Comparison of ENCODE assay signal across 8 mouse cellular contexts in genomic region chr4:40970842-40971701, GRCm38 (mm10). TPM values are rescaled to one million over a fixed set of nuclear protein-coding genes. Genes with fewer than 3 reads are reported as not detected.
DNase-seq lines count a peak whose midpoint lies in the region; ATAC-seq and TF ChIP-seq lines count a peak whose summit lies in the region.

TSS of gene Nfx1 (plus strand) at chr4:40970906.

- no peak for TF ChIP-seq CTCF in layer of hippocampus, adult 2 months (conservative IDR thresholded peaks at IDR 0.05)
- no peak for TF ChIP-seq CTCF in lung, embryonic 14.5 days (IDR thresholded peaks at IDR 0.05; ENCODE audit: low read depth)
- no peak for TF ChIP-seq CTCF in olfactory bulb, adult 2 months (IDR thresholded peaks at IDR 0.05; ENCODE audit: insufficient read depth, low read depth, low read length)
- TF ChIP-seq CTCF in thymus, adult 2 months (IDR thresholded peaks at IDR 0.05; ENCODE audit: borderline replicate concordance, control insufficient read depth, extremely low read depth, insufficient read depth, low read length, poor library complexity), result no peak

- peaks cover 9% of the 10 kb centered on the region; the same call in 1 of the 2 replicates for H3K36me3 ChIP-seq in ES-E14 (ENCODE audit: control insufficient read depth, insufficient read depth, low read length, poor library complexity, severe bottlenecking)
- peaks cover 2% of the 10 kb centered on the region; the same call in 1 of the 2 replicates for H3K36me3 ChIP-seq in forebrain, embryonic 16.5 days (ENCODE audit: control insufficient read depth, insufficient read depth)
- H3K36me3 ChIP-seq in lung, embryonic 14.5 days (ENCODE audit: insufficient read depth), result peaks cover 29% of the 10 kb centered on the region
- H3K36me3 ChIP-seq in thymus, adult 2 months (ENCODE audit: control insufficient read depth, insufficient read depth, low read length), result peaks cover 9% of the 10 kb centered on the region

- H3K9me3 ChIP-seq in ES-E14 (ENCODE audit: control insufficient read depth, insufficient read depth, low read depth, low read length), result no peaks in the 10 kb centered on the region
- no peaks in the 10 kb centered on the region for H3K9me3 ChIP-seq in forebrain, embryonic 16.5 days (ENCODE audit: control insufficient read depth, low read length)
- no peaks in the 10 kb centered on the region for H3K9me3 ChIP-seq in lung, embryonic 14.5 days (ENCODE audit: low read depth, low read length)

- H3K4me2 ChIP-seq in forebrain, embryonic 16.5 days (ENCODE audit: low read length), result peak within 1 kb of the TSS; percentile 81
- H3K4me2 ChIP-seq in lung, embryonic 14.5 days, result peak within 1 kb of the TSS; percentile 77

- peak within 1 kb of the TSS; percentile 65 for H3K27ac ChIP-seq in ES-E14 (ENCODE audit: insufficient read depth, low read depth, low read length, poor library complexity, severe bottlenecking)
- H3K27ac ChIP-seq in forebrain, embryonic 16.5 days (ENCODE audit: low read length), result peak within 1 kb of the TSS; percentile 89
- peak within 1 kb of the TSS; percentile 97 for H3K27ac ChIP-seq in layer of hippocampus, adult 2 months
- peak within 1 kb of the TSS; percentile 96 for H3K27ac ChIP-seq in lung, embryonic 14.5 days (ENCODE audit: low read depth)
- peak within 1 kb of the TSS; percentile 88 for H3K27ac ChIP-seq in olfactory bulb, adult 2 months (ENCODE audit: insufficient read depth, low read depth, low read length)
- peak within 1 kb of the TSS; percentile 47; the same call in 1 of the 2 replicates for H3K27ac ChIP-seq in thymus, adult 2 months (ENCODE audit: control insufficient read depth, insufficient read depth, low read length)

- no peaks in the 10 kb centered on the region for H3K27me3 ChIP-seq in forebrain, embryonic 16.5 days (replicated peaks; ENCODE audit: control insufficient read depth, insufficient read depth, low read length)
- H3K27me3 ChIP-seq in lung, embryonic 14.5 days (ENCODE audit: insufficient read depth, low read length), result no peaks in the 10 kb centered on the region
- no peaks in the 10 kb centered on the region for H3K27me3 ChIP-seq in thymus, adult 2 months (ENCODE audit: control insufficient read depth, insufficient read depth, low read length)

- ATAC-seq in forebrain, embryonic 16.5 days, result peak; percentile 98
- ATAC-seq in lung, embryonic 14.5 days (ENCODE audit: insufficient read depth), result peak; percentile 95

- peak within 1 kb of the TSS; percentile 95 for H3K9ac ChIP-seq in ES-E14 (ENCODE audit: insufficient read depth, low read depth, low read length, poor library complexity, severe bottlenecking)
- peak within 1 kb of the TSS; percentile 92 for H3K9ac ChIP-seq in forebrain, embryonic 16.5 days (replicated peaks; ENCODE audit: low read depth, low read length)
- H3K9ac ChIP-seq in lung, embryonic 14.5 days, result peak within 1 kb of the TSS; percentile 76

- H3K4me3 ChIP-seq in ES-E14 (ENCODE audit: insufficient read depth in 1 of 2, low read depth in 1 of 2, low read length in 2 of 2, poor library complexity in 1 of 2, severe bottlenecking in 1 of 2), result peak within 1 kb of the TSS; percentile 94 to 97
- H3K4me3 ChIP-seq in forebrain, embryonic 16.5 days (replicated peaks; ENCODE audit: low read length), result peak within 1 kb of the TSS; percentile 97
- H3K4me3 ChIP-seq in layer of hippocampus, adult 2 months, result peak within 1 kb of the TSS; percentile 99
- peak within 1 kb of the TSS; percentile 95 for H3K4me3 ChIP-seq in lung, embryonic 14.5 days (ENCODE audit: low read depth, low read length)
- peak within 1 kb of the TSS; percentile 98 for H3K4me3 ChIP-seq in olfactory bulb, adult 2 months (ENCODE audit: insufficient read depth, low read depth, low read length)
- peak within 1 kb of the TSS; percentile 98 for H3K4me3 ChIP-seq in thymus, adult 2 months (ENCODE audit: control insufficient read depth, insufficient read depth, low read length)

- peak; percentile 87 for TF ChIP-seq POLR2A in olfactory bulb, adult 2 months (IDR thresholded peaks at IDR 0.05; ENCODE audit: insufficient read depth, low read depth, low read length)
- peak; percentile 55; the same call in 1 of the 2 replicates for TF ChIP-seq POLR2A in thymus, adult 2 months (IDR thresholded peaks at IDR 0.05; ENCODE audit: control insufficient read depth, extremely low read depth, insufficient read depth, low read length, poor library complexity)

- in situ Hi-C loops in ES-E14 (cut with MboI; ENCODE audit: low sequenced_read_pairs in 2 of 2, unreplicated experiment in 2 of 2), result no loop called here

- H3K4me1 ChIP-seq in ES-E14 (ENCODE audit: control insufficient read depth in 2 of 2, insufficient read depth in 2 of 2, low read length in 2 of 2, poor library complexity in 1 of 2), result peaks cover 0 to 4% of the 10 kb centered on the region in 2 experiments; a peak in 1 of 4 replicates
- H3K4me1 ChIP-seq in forebrain, embryonic 16.5 days (replicated peaks; ENCODE audit: control insufficient read depth, insufficient read depth, low read length), result peaks cover 15% of the 10 kb centered on the region
- H3K4me1 ChIP-seq in lung, embryonic 14.5 days (ENCODE audit: insufficient read depth), result 0 out of 2 replicates have a peak, but pooled peaks cover 6% of the 10 kb centered on the region
- H3K4me1 ChIP-seq in olfactory bulb, adult 2 months (ENCODE audit: control insufficient read depth, insufficient read depth, low read length), result peaks cover 6% of the 10 kb centered on the region; the same call in 1 of the 2 replicates
- H3K4me1 ChIP-seq in thymus, adult 2 months (replicated peaks; ENCODE audit: control insufficient read depth, insufficient read depth, low read length), result 0 out of 2 replicates have a peak, but pooled peaks cover 4% of the 10 kb centered on the region

- peak; percentile 92 for DNase-seq in ES-E14 (ENCODE audit: low read depth, low spot score)
- peak; percentile 96 for DNase-seq in cerebellum, adult 11-12 months
- DNase-seq in heart, postnatal 36 days, result peak; percentile 94 to 95
- DNase-seq in layer of hippocampus, adult 2 months (ENCODE audit: low spot score in 2 of 2), result peak; percentile 95
- DNase-seq in lung, embryonic 14.5 days, result peak; percentile 98
- peak; percentile 97 for DNase-seq in thymus, adult 2 months

- WGBS in forebrain, embryonic 16.5 days, result under 1% methylated on average over 77 of the region's 85 CpGs
- WGBS in lung, embryonic 14.5 days, result under 1% methylated on average over 82 of the region's 85 CpGs
- under 1% methylated on average over 84 of the region's 85 CpGs for WGBS in olfactory bulb, adult 2 months
- under 1% methylated on average over 84 of the region's 85 CpGs for WGBS in thymus, adult 2 months

- intact Hi-C loops in heart, postnatal 36 days (cut with DNase I), result loop anchor here (1.0 kb wide), 1 partner anchor 22 kb away; no protein-coding TSS in a partner anchor

TF ChIP-seq in ES-E14, 5 proteins besides CTCF, POLR2A, EP300 and RAD21:
- TF ChIP-seq ZC3H11A (IDR thresholded peaks at IDR 0.05; ENCODE audit: borderline replicate concordance, low read depth, low read length) (peak; percentile 49; the same call in 1 of the 2 replicates), MAFK (IDR thresholded peaks at IDR 0.05; ENCODE audit: insufficient read depth, low read depth, low read length) (no peak), HCFC1 (IDR thresholded peaks at IDR 0.05; ENCODE audit: borderline replicate concordance, insufficient read depth, low read length) (peak; percentile 90)

RNA-seq across cellular contexts. Expression of gene Nfx1, which starts in this region (rescaled TPM):
- 71.7 and 82.7 TPM in 2 replicates for total RNA-seq in ES-E14 (2012; rRNA removed)
- 133 and 141 TPM in 2 replicates for polyA plus RNA-seq in forebrain, embryonic 16.5 days (2015; fragmentation: Nextera tagmentation; extraction: Ambion mirVana)
- 10 to 100 TPM; 20.9 to 22.8 TPM for total RNA-seq in heart, postnatal 36 days (2021)
- total RNA-seq in layer of hippocampus, adult 2 months (2021), result 10 to 100 TPM; 72.0 to 77.1 TPM
- 95.7 and 96.9 TPM in 2 replicates for polyA plus RNA-seq in lung, embryonic 14.5 days (2014; fragmentation: Nextera tagmentation; extraction: Ambion mirVana)
- polyA plus RNA-seq in olfactory bulb, adult 2 months (2012; ENCODE audit: insufficient read depth, insufficient read length, low replicate concordance, missing spikeins), result not detected in 2 replicates
- polyA plus RNA-seq in thymus, adult 2 months (2012; rRNA removed), result 39.4 and 43.4 TPM in 2 replicates

Comparison
In these comparisons a context has a peak if more than half of its experiments do, and no peak if none do; other contexts are left out.
1. Peak in every context shown above with its lines: DNase-seq, ATAC-seq, H3K4me3 ChIP-seq and H3K27ac ChIP-seq.
2. H3K27ac ChIP-seq: peak in every context shown above with its lines; median percentile 97 in layer of hippocampus, adult 2 months; 96 in lung, embryonic 14.5 days; 89 in forebrain, embryonic 16.5 days; 88 in olfactory bulb, adult 2 months; 65 in ES-E14; 47 in thymus, adult 2 months.